Mouse (Mus musculus) spleen, adult 10 weeks (tissue): ENCODE measurements around the gene Actl9. TPM values are rescaled to one million over a fixed set of nuclear protein-coding genes. Genes with fewer than 3 reads are reported as not detected.

Source experiments
- polyA plus RNA-seq: library from polyadenylated mRNA; stranded (reverse); fragments of 350-450 nt; fragmentation: Illumina TruSeq; extraction: RNeasy Lipid Tissue Mini Kit (QIAGEN cat#74804); gene quantifications from one replicate; pipeline ENCODE4 v1.2.3, GENCODE M21; 2015; ENCODE audit warnings: low replicate concordance; ENCODE audit not compliant: insufficient read depth

The Actl9 gene
- polyA plus RNA-seq: not detected

GRCm38 (mm10) chr17:33432019-33432946, at the start of gene Actl9:
Gene Actl9 (plus strand): TSS chr17:33432896.

GRCm38 (mm10) chr17:33394182-33395034, 38.3 kb upstream of the Actl9 start, which contains the start of gene Zfp101:
Gene Zfp101 (minus strand): TSS chr17:33394641.

Other genes with a start within 250 kb of the Actl9 start
- gene Olfr239, start 241.6 kb upstream of the Actl9 start, polyA plus RNA-seq: not detected
- not detected for gene Olfr1564, start 211.2 kb upstream of the Actl9 start, polyA plus RNA-seq
- gene Zfp955a, start 177.8 kb upstream of the Actl9 start, polyA plus RNA-seq: 15.8 TPM
- not detected for gene Olfr63, start 168.2 kb upstream of the Actl9 start, polyA plus RNA-seq
- 10.1 TPM for gene Zfp955b, start 143.4 kb upstream of the Actl9 start, polyA plus RNA-seq
- gene Zfp81, start 74.0 kb upstream of the Actl9 start, polyA plus RNA-seq: 20.6 TPM
- gene Zfp101, start 38.3 kb upstream of the Actl9 start, polyA plus RNA-seq: 19.8 TPM
- gene Adamts10, start 91.3 kb downstream of the Actl9 start, polyA plus RNA-seq: 51.5 TPM
- gene Myo1f, start 122.8 kb downstream of the Actl9 start, polyA plus RNA-seq: 35.7 TPM
- gene Zfp414, start 196.2 kb downstream of the Actl9 start, polyA plus RNA-seq: 21.6 TPM
- gene Pram1, start 205.2 kb downstream of the Actl9 start, polyA plus RNA-seq: 6.4 TPM